22 mouse cellular contexts compared by ENCODE assay signal in the genomic region with DNA sequence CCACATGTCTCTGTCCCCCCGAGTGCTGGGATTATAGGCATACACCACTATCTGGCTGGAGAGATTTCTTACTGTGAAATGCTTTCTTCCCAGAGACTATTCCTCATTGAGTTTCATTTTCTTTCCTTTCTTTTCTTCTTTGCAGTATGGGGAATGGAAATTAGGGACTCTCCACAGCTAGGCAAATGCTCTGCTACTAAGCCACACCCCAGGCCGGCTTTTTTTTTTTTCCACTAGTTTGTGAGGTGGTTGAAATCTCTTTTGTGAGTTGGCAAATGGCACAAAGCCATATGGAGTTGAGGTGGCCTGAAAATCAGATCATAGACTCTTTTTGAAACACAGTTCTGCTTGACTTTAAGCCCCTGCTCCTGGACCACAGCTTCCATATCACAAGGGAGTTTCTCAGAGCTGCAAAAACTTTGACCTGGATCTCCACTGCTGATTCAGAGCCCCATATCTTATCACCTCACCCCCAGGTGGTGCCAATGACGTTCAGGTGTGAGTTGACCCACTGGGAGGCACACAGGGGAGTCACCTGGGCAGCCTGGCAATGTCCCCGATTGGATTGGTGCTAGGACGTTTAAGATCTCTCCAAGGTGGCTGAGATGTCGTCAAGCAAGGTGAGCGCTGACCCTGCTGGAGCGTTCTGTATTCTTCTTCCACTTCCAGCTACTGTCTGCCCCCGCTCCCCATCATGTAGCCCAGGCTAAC.
"Had no signal": no experiment of that assay in that cellular context is flagged by ENCODE, and none has a peak within 500 bp of the region (broad histone marks: within the 10 kb centered on the region; RNA-seq: fewer than 3 reads in every experiment).

No protein-coding gene starts in this region.

- H3K27ac ChIP-seq: liver, embryonic 15.5 days; lung, embryonic 15.5 days; macrophage; midbrain, embryonic 13.5 days; midbrain, embryonic 15.5 days; neural tube, embryonic 13.5 days; neural tube, embryonic 15.5 days had no signal

- H3K9ac ChIP-seq: liver, embryonic 15.5 days; liver, postnatal 0 days; lung, embryonic 15.5 days; midbrain, embryonic 13.5 days; midbrain, embryonic 15.5 days; neural tube, embryonic 13.5 days; neural tube, embryonic 15.5 days had no signal

- ATAC-seq: liver, postnatal 0 days; lung, postnatal 0 days; midbrain, embryonic 13.5 days; midbrain, embryonic 15.5 days had no signal

- H3K4me3 ChIP-seq: liver, embryonic 15.5 days; lung, embryonic 15.5 days; megakaryocyte, embryonic 14.5 days; midbrain, embryonic 13.5 days; midbrain, embryonic 15.5 days; myocyte; neural tube, embryonic 13.5 days; neural tube, embryonic 15.5 days had no signal

- H3K36me3 ChIP-seq: liver, embryonic 15.5 days; lung, embryonic 15.5 days; midbrain, embryonic 13.5 days; midbrain, embryonic 15.5 days; neural tube, embryonic 13.5 days; neural tube, embryonic 15.5 days had no signal

- H3K9me3 ChIP-seq: liver, embryonic 15.5 days; lung, embryonic 15.5 days; megakaryocyte, embryonic 14.5 days; midbrain, embryonic 13.5 days; midbrain, embryonic 15.5 days; neural tube, embryonic 13.5 days; neural tube, embryonic 15.5 days had no signal

- DNase-seq: liver, postnatal 0 days; lung, adult 2 months; lung, postnatal 14 days; lung, postnatal 36 days; right cerebral cortex, adult 18-20 months; right cerebral cortex, postnatal 25 days; right cerebral cortex, postnatal 4 days; spleen, adult 18-20 months; thymus, adult 2 months; thymus, postnatal 25 days; thymus, postnatal 4 days had no signal

- H3K4me2 ChIP-seq: liver, embryonic 15.5 days; lung, embryonic 15.5 days; midbrain, embryonic 11.5 days; midbrain, embryonic 13.5 days; midbrain, embryonic 15.5 days; neural tube, embryonic 13.5 days; neural tube, embryonic 15.5 days had no signal
